In genomic region chr5:112376111-112376510, GRCm38 (mm10) we compare ENCODE assay signal across 34 mouse cellular contexts. TPM values are rescaled to one million over a fixed set of nuclear protein-coding genes. Genes with fewer than 3 reads are reported as not detected.
DNase-seq lines count a peak whose midpoint lies in the region; ATAC-seq and TF ChIP-seq lines count a peak whose summit lies in the region.
"Had no signal": no experiment of that assay in that cellular context is flagged by ENCODE, and none has a peak within 500 bp of the region (broad histone marks: within the 10 kb centered on the region; RNA-seq: fewer than 3 reads in every experiment).

No protein-coding gene starts in this region.

- ATAC-seq in liver, embryonic 11.5 days (replicated peaks; ENCODE audit: low FRiP score), result peak; percentile 56
- ATAC-seq: forebrain, embryonic 15.5 days; intestine, postnatal 0 days; midbrain, embryonic 16.5 days had no signal

- peaks cover 5% of the 10 kb centered on the region; the same call in 1 of the 2 replicates for H3K4me1 ChIP-seq in liver, embryonic 11.5 days (replicated peaks; ENCODE audit: control insufficient read depth, insufficient read depth, low read length)
- H3K4me1 ChIP-seq in olfactory bulb, adult 2 months (ENCODE audit: control insufficient read depth, insufficient read depth, low read length), result peaks cover 43% of the 10 kb centered on the region
- H3K4me1 ChIP-seq: embryonic facial prominence, embryonic 13.5 days; heart, embryonic 15.5 days; limb, embryonic 13.5 days had no signal

- no peak overlapping the region for H3K4me3 ChIP-seq in liver, embryonic 11.5 days (ENCODE audit: low read depth, low read length)
- H3K4me3 ChIP-seq in olfactory bulb, adult 2 months (ENCODE audit: insufficient read depth, low read depth, low read length), result no peak overlapping the region
- H3K4me3 ChIP-seq: embryonic facial prominence, embryonic 13.5 days; forebrain, embryonic 10.5 days; forebrain, embryonic 15.5 days; heart, adult 2 months; heart, embryonic 15.5 days; limb, embryonic 13.5 days; neural tube, embryonic 12.5 days had no signal

- peaks cover 15% of the 10 kb centered on the region; the same call in 1 of the 2 replicates for H3K36me3 ChIP-seq in liver, embryonic 11.5 days (ENCODE audit: control insufficient read depth, insufficient read depth, low read length)

- TF ChIP-seq POLR2A in olfactory bulb, adult 2 months (IDR thresholded peaks at IDR 0.05; ENCODE audit: insufficient read depth, low read depth, low read length), result no peak

- no peaks in the 10 kb centered on the region for H3K27me3 ChIP-seq in liver, embryonic 11.5 days (replicated peaks; ENCODE audit: control insufficient read depth, insufficient read depth, low read length)
- H3K27me3 ChIP-seq: embryonic facial prominence, embryonic 13.5 days; forebrain, embryonic 15.5 days; heart, embryonic 15.5 days; limb, embryonic 13.5 days; neural tube, embryonic 12.5 days had no signal

- no peaks in the 10 kb centered on the region for H3K9me3 ChIP-seq in liver, embryonic 11.5 days (ENCODE audit: control insufficient read depth, low read length)
- H3K9me3 ChIP-seq: embryonic facial prominence, embryonic 13.5 days; forebrain, embryonic 10.5 days; forebrain, embryonic 15.5 days; G1E; heart, embryonic 15.5 days; limb, embryonic 13.5 days; neural tube, embryonic 12.5 days had no signal

- 80% methylated on average over 4 of the region's 4 CpGs for WGBS in liver, embryonic 11.5 days
- WGBS in olfactory bulb, adult 2 months, result 56% methylated on average over 4 of the region's 4 CpGs

- no peak for TF ChIP-seq CTCF in olfactory bulb, adult 2 months (IDR thresholded peaks at IDR 0.05; ENCODE audit: insufficient read depth, low read depth, low read length)

- no peak overlapping the region for H3K27ac ChIP-seq in liver, embryonic 11.5 days (ENCODE audit: low read depth, low read length)
- peak overlapping the region; percentile 12; the same call in 1 of the 2 replicates for H3K27ac ChIP-seq in olfactory bulb, adult 2 months (ENCODE audit: insufficient read depth, low read depth, low read length)
- H3K27ac ChIP-seq: embryonic facial prominence, embryonic 13.5 days; forebrain, embryonic 10.5 days; forebrain, embryonic 15.5 days; heart, adult 2 months; heart, embryonic 15.5 days; hindbrain, embryonic 14.5 days; limb, embryonic 13.5 days; neural tube, embryonic 12.5 days had no signal

- H3K4me2 ChIP-seq in liver, embryonic 11.5 days, result no peak overlapping the region
- H3K4me2 ChIP-seq: embryonic facial prominence, embryonic 13.5 days; forebrain, embryonic 15.5 days; heart, embryonic 15.5 days; hindbrain, embryonic 14.5 days; limb, embryonic 13.5 days; midbrain, embryonic 11.5 days; neural tube, embryonic 12.5 days had no signal

- DNase-seq in cerebellum, adult 9-11 months, result peak; percentile 23
- no peak for DNase-seq in cerebellum, postnatal 14 days
- no peak for DNase-seq in liver, embryonic 11.5 days (ENCODE audit: low spot score)
- DNase-seq in liver, result no peak
- peak; percentile 10 to 34 for DNase-seq in thymus, postnatal 36 days
- DNase-seq in thymus, postnatal 14 days, result no peak
- no peak for DNase-seq in heart, adult 8-10 months (ENCODE audit: low spot score)
- DNase-seq: adrenal gland, adult 8-10 months; cerebellum, adult 8-10 months; heart, adult 2 months; heart, postnatal 36 days; kidney, adult 9 months; kidney, postnatal 10 days; lung, postnatal 4 days had no signal

- H3K9ac ChIP-seq in liver, embryonic 11.5 days (ENCODE audit: low read depth, low read length), result no peak overlapping the region
- H3K9ac ChIP-seq: embryonic facial prominence, embryonic 13.5 days; forebrain, embryonic 15.5 days; heart, embryonic 15.5 days; hindbrain, embryonic 14.5 days; limb, embryonic 13.5 days; neural tube, embryonic 12.5 days had no signal

RNA-seq across cellular contexts. Expression of gene Asphd2, which starts 18.6 kb away (rescaled TPM):
- polyA plus RNA-seq in liver, embryonic 11.5 days (2014; fragmentation: Nextera tagmentation; extraction: Ambion mirVana), result 2.6 and 3.7 TPM in 2 replicates
- polyA plus RNA-seq in olfactory bulb, adult 2 months (2012; ENCODE audit: insufficient read depth, insufficient read length, low replicate concordance, missing spikeins), result not detected in 2 replicates
- under 1 TPM; 0.41 to 0.52 (median 0.47) TPM for total RNA-seq in heart, adult 8-10 months (2022)
- polyA plus RNA-seq: G1E; liver, embryonic 16.5 days had no signal

RNA-seq across cellular contexts. Expression of gene Gm6583, which starts 20.3 kb away (rescaled TPM):
- polyA plus RNA-seq in liver, embryonic 11.5 days (2014; fragmentation: Nextera tagmentation; extraction: Ambion mirVana), result 0.29 and 0.36 TPM in 2 replicates
- polyA plus RNA-seq in olfactory bulb, adult 2 months (2012; ENCODE audit: insufficient read depth, insufficient read length, low replicate concordance, missing spikeins), result not detected in 2 replicates
- total RNA-seq in heart, adult 8-10 months (2022), result not detected
- total RNA-seq: common myeloid progenitor, adult 5-6 weeks; G1E; gastrocnemius, adult 8-10 months; gastrocnemius, postnatal 4 days; layer of hippocampus, postnatal 25 days; left cerebral cortex, postnatal 36 days had no signal
- polyA plus RNA-seq: G1E; large intestine, adult 2 months; midbrain, embryonic 11.5 days; urinary bladder, adult 2 months had no signal

RNA-seq across cellular contexts. Expression of gene Hps4, which starts 33.2 kb away (rescaled TPM):
- polyA plus RNA-seq in liver, embryonic 11.5 days (2014; fragmentation: Nextera tagmentation; extraction: Ambion mirVana), result 25.5 and 32.2 TPM in 2 replicates
- polyA plus RNA-seq in olfactory bulb, adult 2 months (2012; ENCODE audit: insufficient read depth, insufficient read length, low replicate concordance, missing spikeins), result not detected in 2 replicates
- 10 to 100 TPM in 2 of 4 experiments, 1 to 10 TPM in 2; 8.5 to 12.6 (median 10.2) TPM for total RNA-seq in heart, adult 8-10 months (2022)

RNA-seq across cellular contexts. Expression of gene Srrd, which starts 33.3 kb away (rescaled TPM):
- polyA plus RNA-seq in liver, embryonic 11.5 days (2014; fragmentation: Nextera tagmentation; extraction: Ambion mirVana), result 35.3 and 36.5 TPM in 2 replicates
- polyA plus RNA-seq in olfactory bulb, adult 2 months (2012; ENCODE audit: insufficient read depth, insufficient read length, low replicate concordance, missing spikeins), result not detected in 2 replicates
- 1 to 10 TPM; 7.8 to 9.4 (median 8.3) TPM for total RNA-seq in heart, adult 8-10 months (2022)

RNA-seq across cellular contexts. Expression of gene Tfip11, which starts 50.0 kb away (rescaled TPM):
- 24.5 and 30.5 TPM in 2 replicates for polyA plus RNA-seq in liver, embryonic 11.5 days (2014; fragmentation: Nextera tagmentation; extraction: Ambion mirVana)
- not detected in 2 replicates for polyA plus RNA-seq in olfactory bulb, adult 2 months (2012; ENCODE audit: insufficient read depth, insufficient read length, low replicate concordance, missing spikeins)
- total RNA-seq in heart, adult 8-10 months (2022), result 10 to 100 TPM; 17.0 to 19.1 (median 18.4) TPM

Comparison
In these comparisons a context has a peak if more than half of its experiments do, and no peak if none do; other contexts are left out.
1. DNase-seq: peak in cerebellum, adult 9-11 months (single experiment) and thymus, postnatal 36 days (2 of 2); none in cerebellum, postnatal 14 days (0 of 2), liver, embryonic 11.5 days (single experiment), liver (single experiment), thymus, postnatal 14 days (single experiment) and heart, adult 8-10 months (single experiment).